Mouse (Mus musculus) C2C12 (cell line): Measurements from ENCODE around the gene Tet2. TPM values are rescaled to one million over a fixed set of nuclear protein-coding genes. Genes with fewer than 3 reads are reported as not detected.

Source experiments
- H3K27me3 ChIP-seq: one replicate; pipeline ENCODE4 v1.6.1; 2011; ENCODE audit not compliant: control insufficient read depth, insufficient read depth, insufficient read length
- H3K36me3 ChIP-seq: one replicate; pipeline ENCODE4 v1.6.1; 2011; ENCODE audit not compliant: control insufficient read depth, insufficient read depth
- H3K4me3 ChIP-seq: one replicate; pipeline ENCODE4 v1.5.1; 2011; ENCODE audit warnings: mild to moderate bottlenecking, control low read depth; ENCODE audit not compliant: poor library complexity, insufficient read depth, severe bottlenecking
- H3K79me2 ChIP-seq: one replicate; pipeline ENCODE4 v1.6.1; 2011; ENCODE audit not compliant: control insufficient read depth, insufficient read depth
- H3K79me3 ChIP-seq: one replicate; pipeline ENCODE4 v1.6.1; 2011; ENCODE audit warnings: low read depth, control low read depth
- H3ac ChIP-seq: one replicate; pipeline ENCODE3; 2011; ENCODE audit warnings: low read depth; ENCODE audit not compliant: control insufficient read depth, insufficient read length
- CEBPB ChIP-seq: IDR thresholded peaks from one replicate; pipeline ENCODE4 v1.6.1; 2011; ENCODE audit warnings: low read depth, mild to moderate bottlenecking, control low read depth, moderate library complexity
- CTCF ChIP-seq: IDR thresholded peaks from one replicate; pipeline ENCODE4 v1.5.1; 2011; ENCODE audit not compliant: control insufficient read depth, insufficient read depth, insufficient read length
- FOSL1 ChIP-seq: IDR thresholded peaks from one replicate; pipeline ENCODE4 v1.8.0; 2011; ENCODE audit warnings: mild to moderate bottlenecking, low read length; ENCODE audit not compliant: poor library complexity, insufficient read depth, severe bottlenecking
- MAX ChIP-seq: IDR thresholded peaks from one replicate; pipeline ENCODE4 v1.6.1; 2011; ENCODE audit warnings: mild to moderate bottlenecking, control low read depth
- MYOD1 ChIP-seq: IDR thresholded peaks from one replicate; pipeline ENCODE4 v1.6.1; 2011; ENCODE audit warnings: low read depth; ENCODE audit not compliant: control insufficient read depth, insufficient read length
- MYOG ChIP-seq: IDR thresholded peaks from one replicate; pipeline ENCODE4 v1.6.1; 2011; ENCODE audit not compliant: control insufficient read depth, insufficient read length; ENCODE audit errors: extremely low read depth
- USF1 ChIP-seq: IDR thresholded peaks from one replicate; pipeline ENCODE4 v1.6.1; 2011; ENCODE audit warnings: low read depth, mild to moderate bottlenecking, control low read depth, moderate library complexity
- polyA plus RNA-seq: library from polyadenylated mRNA; unstranded; fragments of >200 nt; fragmentation: generic; extraction: Trizol; gene quantifications from one replicate; pipeline ENCODE4 v1.2.1, GENCODE M21; 2012; ENCODE audit warnings: missing spikeins

The Tet2 gene
- polyA plus RNA-seq, 1 experiment: 1.5 TPM

DNA sequence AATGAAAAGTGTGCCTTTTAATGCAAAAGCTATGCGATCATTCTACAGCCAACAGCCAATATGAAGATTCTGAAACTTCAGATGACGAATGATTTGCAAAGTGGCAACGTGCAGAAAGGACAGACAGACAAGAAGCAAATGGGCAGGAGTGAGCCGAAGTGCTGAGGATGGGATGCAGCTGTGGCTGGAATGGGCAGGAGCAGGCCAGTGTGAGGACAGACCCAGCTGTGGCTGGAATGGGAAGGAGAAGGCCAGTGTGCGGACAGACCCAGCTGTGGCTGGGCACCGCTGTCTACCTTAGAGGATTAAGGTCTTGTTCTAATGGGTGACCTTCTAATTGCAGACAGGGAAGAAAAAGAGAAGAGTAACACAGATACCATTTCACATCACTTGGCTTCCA lies 9.3 kb downstream of the Tet2 start:
- Histone ChIP-seq H3K4me3 (no peak overlapping the region), H3K36me3 (no peaks in the 10 kb centered on the region), H3ac (no peak overlapping the region), H3K79me2 (peaks cover 15% of the 10 kb centered on the region), H3K79me3 (peaks cover 9% of the 10 kb centered on the region), H3K27me3 (no peaks in the 10 kb centered on the region)
- TF ChIP-seq MYOD1: no peak
- TF ChIP-seq FOSL1: no peak
- no peak for TF ChIP-seq CTCF
- TF ChIP-seq CEBPB: no peak
- TF ChIP-seq MYOG: no peak
- TF ChIP-seq MAX: no peak
- no peak for TF ChIP-seq USF1

DNA sequence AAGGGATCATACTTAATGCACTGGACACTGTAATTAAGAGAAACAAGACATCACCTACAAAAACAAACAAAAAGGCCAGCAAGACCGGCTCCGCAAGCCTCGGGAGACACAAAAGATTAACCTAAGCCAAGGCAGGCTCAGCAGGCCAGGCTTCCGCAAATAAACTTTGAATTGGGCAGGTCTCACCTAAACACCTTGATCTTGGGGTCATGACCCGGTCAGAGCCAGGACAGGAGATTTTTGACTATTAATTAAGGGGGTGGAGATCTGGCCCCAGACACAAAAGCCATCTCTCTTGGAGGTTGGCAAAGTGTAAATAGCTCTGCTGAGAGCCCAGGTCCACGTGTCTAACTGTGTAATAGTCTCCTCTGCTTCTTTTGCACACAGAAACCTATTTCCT lies 10.9 kb downstream of the Tet2 start:
- H3ac ChIP-seq: no peak overlapping the region
- H3K79me2 ChIP-seq: no peaks in the 10 kb centered on the region
- no peak for TF ChIP-seq CEBPB
- TF ChIP-seq CTCF: no peak
- no peak for TF ChIP-seq MYOD1
- TF ChIP-seq USF1: no peak
- no peak for TF ChIP-seq MYOG
- TF ChIP-seq FOSL1: no peak
- TF ChIP-seq MAX: no peak
- no peaks in the 10 kb centered on the region for H3K27me3 ChIP-seq
- H3K36me3 ChIP-seq: no peaks in the 10 kb centered on the region
- peaks cover 9% of the 10 kb centered on the region for H3K79me3 ChIP-seq
- no peak overlapping the region for H3K4me3 ChIP-seq

DNA sequence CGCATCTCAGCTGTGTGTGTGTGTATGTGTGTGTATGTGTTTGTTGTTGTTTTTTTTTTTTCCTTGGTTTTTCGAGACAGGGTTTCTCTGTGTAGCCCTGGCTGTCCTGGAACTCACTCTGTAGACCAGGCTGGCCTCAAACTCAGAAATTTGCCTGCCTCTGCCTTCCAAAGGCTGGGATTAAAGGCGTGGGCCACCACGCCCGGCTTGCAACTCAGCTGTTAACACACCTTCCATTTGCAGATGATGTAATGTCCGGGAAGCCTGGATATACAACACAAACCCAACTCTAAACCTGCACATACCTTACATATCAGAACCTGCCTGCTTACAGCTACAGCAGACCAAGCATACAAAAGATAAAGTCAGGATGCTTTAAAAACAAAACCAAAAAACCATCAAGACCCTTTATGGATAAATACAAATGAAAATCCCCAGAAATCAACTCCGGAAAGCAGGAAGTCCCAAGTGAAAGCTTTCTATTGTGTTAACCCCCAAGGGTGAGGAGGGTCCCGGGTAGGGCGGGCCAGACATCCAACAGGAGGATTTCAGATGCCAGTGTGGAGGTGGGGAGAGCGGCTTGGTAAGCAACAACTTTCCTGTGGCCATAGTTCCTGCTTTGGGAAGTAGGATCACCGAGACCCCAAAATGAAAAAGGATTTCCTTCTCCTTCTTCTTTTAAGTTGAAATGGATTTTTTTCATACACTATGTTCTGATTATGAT lies 11.5 kb downstream of the Tet2 start:
- Histone ChIP-seq H3K4me3 (no peak overlapping the region), H3K79me3 (peaks cover 9% of the 10 kb centered on the region), H3K36me3 (no peaks in the 10 kb centered on the region), H3K27me3 (no peaks in the 10 kb centered on the region), H3ac (no peak overlapping the region), H3K79me2 (no peaks in the 10 kb centered on the region)
- TF ChIP-seq MYOG: no peak
- TF ChIP-seq CTCF: no peak
- TF ChIP-seq CEBPB: no peak
- no peak for TF ChIP-seq MAX
- no peak for TF ChIP-seq MYOD1
- no peak for TF ChIP-seq FOSL1
- no peak for TF ChIP-seq USF1

DNA sequence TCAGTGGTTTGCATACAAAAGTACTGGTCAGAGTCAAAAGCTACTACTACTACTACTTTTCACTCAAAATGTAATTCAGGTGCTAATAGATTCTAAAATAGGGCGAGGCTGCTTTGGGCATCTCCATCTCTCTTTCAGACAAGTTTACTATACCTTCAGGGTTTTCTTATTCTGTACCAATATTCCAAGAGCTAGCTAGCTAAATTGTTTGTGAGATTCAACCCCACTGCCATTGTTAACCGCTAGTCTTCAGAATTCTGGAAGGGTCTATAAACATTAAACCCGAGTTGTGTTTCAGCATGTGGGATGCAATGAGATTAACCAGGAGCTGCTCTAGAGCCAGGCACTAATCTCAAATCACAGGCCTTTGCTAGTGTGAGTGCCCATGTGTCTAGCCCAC lies 12.1 kb downstream of the Tet2 start:
- Histone ChIP-seq H3K79me2 (no peaks in the 10 kb centered on the region), H3K4me3 (no peak overlapping the region), H3ac (no peak overlapping the region), H3K36me3 (no peaks in the 10 kb centered on the region), H3K27me3 (no peaks in the 10 kb centered on the region), H3K79me3 (peaks cover 6% of the 10 kb centered on the region)
- no peak for TF ChIP-seq MAX
- TF ChIP-seq FOSL1: no peak
- no peak for TF ChIP-seq CTCF
- no peak for TF ChIP-seq MYOD1
- TF ChIP-seq CEBPB: no peak
- no peak for TF ChIP-seq MYOG
- no peak for TF ChIP-seq USF1

DNA sequence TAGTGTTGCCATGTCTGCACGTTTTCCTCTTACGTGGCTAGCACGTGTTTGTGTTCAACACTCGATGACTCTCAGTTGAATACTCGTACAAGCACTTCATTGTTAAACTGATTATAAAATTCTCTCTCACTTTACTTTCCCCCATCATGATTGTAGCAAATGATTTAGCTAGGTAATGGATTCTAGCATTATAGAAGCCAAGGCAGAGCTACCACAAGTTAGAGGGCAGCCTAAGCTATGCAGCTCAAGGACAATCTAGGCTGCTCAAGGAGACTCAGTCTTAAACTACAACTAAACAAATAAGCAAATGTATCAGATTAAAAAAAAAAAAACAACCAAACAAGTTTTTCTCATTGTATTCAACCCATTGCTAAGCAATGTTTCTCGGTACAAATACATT lies 12.7 kb downstream of the Tet2 start:
- TF ChIP-seq CEBPB (no peak), MAX (no peak), CTCF (no peak), MYOD1 (no peak), FOSL1 (no peak), USF1 (no peak), MYOG (no peak)
- no peaks in the 10 kb centered on the region for H3K27me3 ChIP-seq

More for the DNA sequence above, 12.7 kb downstream of the Tet2 start:
- Histone ChIP-seq H3K4me3 (no peak overlapping the region), H3K79me3 (peaks cover 3% of the 10 kb centered on the region), H3K36me3 (no peaks in the 10 kb centered on the region), H3K79me2 (no peaks in the 10 kb centered on the region), H3ac (no peak overlapping the region)
